Mouse (Mus musculus): ENCODE measurements around the gene D130040H23Rik.
"Not testable (repeated sequence)": the region's sequence is repeated elsewhere in the genome, so short reads cannot be mapped to it uniquely, and the experiment has no call there.

D130040H23Rik gene

DNA sequence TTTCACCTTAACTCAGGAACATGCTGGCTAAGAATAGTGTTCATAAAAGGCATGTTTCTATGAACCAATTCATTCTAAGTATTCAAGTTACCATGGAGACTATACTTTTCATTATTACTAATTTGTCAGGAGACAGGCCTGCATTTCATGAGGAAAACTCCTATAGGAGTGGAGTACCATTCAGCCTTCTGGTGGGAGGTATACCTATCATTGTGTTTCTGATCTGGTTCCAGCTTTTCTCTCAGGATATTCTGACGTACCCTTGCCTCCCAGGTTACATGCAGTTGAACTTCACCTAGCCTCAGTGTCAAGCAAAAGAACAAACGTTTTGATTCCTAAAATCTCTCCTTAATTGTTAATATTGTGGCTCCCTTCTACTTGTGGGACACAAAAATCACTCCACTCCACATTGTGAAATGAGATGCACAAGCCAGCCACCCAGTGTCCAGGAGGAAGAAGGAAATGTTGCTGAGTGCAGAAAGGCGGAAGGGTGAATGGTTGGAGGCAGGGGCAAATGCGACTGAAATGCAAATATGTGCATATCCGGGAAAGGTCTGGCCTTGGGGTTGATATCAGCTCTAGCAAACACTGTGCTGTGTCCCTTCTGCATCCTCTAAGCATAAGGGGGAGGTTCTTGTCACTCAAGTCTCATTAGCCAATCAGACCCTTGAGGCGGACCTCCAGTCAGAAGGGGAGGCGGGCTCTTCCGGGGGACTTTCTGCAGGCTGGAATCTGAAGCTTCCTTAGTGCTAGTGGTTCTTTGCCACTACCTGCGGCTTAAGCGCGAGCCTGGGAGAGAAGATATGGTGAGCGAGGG is at the start of gene D130040H23Rik:
Gene D130040H23Rik, plus strand, starts transcription at position 695 of the 817 bp plus-strand sequence.
- peak; percentile 66 to 72 for DNase-seq (ENCODE audit: low spot score in 2 of 2)

GRCm38 (mm10) chr8:69242541-69242940 is 28.3 kb upstream of the D130040H23Rik start:
- DNase-seq (ENCODE audit: low spot score in 2 of 2): no peak

DNA sequence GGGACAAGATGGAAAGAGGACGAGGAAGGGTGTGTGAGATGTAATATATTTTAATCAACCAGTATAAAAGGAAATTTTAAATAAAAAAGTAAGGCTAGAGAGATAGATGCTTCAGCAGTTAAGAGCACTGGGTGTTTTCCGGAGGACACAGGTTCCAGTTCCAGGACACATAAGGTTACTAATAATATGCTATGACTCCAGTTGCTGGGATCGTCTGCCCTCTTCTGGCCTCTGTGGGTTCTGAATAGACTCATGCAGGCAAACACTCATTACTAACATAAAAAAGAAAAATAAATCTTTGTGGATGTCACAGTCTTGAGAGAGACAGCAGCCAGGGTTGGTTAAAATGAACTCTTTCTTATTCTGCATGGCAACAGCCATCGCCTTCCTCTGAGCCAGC is 2.4 kb upstream of the D130040H23Rik start:
- no peak for DNase-seq (ENCODE audit: low spot score in 2 of 2)

DNA sequence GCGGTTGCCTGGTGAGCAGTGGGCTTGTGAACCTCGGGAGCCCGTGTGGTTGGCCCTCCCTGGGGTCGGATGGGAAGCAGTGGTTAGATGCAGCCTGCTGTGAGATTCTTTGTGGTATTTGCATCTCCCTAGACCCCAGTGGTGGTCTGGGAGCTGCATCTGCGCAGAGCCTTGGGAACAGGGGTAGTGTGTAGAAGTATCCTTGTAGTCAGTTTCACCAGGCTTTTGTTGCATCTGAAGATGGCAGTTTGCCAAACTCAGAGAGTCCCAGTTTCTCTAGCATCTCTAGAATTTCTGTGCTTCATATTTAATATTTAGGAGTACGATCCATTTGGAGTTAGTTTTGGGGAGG is 299 bp downstream of the D130040H23Rik start:
- no peak for DNase-seq (ENCODE audit: low spot score in 2 of 2)

- DNase-seq (ENCODE audit: low spot score in 2 of 2): no peak
Measured at GRCm38 (mm10) chr8:69272435-69272834, 1.6 kb downstream of the D130040H23Rik start.

- DNase-seq (ENCODE audit: low spot score in 2 of 2): no peak
Measured at GRCm38 (mm10) chr8:69324771-69325170, 53.9 kb downstream of the D130040H23Rik start.

DNA sequence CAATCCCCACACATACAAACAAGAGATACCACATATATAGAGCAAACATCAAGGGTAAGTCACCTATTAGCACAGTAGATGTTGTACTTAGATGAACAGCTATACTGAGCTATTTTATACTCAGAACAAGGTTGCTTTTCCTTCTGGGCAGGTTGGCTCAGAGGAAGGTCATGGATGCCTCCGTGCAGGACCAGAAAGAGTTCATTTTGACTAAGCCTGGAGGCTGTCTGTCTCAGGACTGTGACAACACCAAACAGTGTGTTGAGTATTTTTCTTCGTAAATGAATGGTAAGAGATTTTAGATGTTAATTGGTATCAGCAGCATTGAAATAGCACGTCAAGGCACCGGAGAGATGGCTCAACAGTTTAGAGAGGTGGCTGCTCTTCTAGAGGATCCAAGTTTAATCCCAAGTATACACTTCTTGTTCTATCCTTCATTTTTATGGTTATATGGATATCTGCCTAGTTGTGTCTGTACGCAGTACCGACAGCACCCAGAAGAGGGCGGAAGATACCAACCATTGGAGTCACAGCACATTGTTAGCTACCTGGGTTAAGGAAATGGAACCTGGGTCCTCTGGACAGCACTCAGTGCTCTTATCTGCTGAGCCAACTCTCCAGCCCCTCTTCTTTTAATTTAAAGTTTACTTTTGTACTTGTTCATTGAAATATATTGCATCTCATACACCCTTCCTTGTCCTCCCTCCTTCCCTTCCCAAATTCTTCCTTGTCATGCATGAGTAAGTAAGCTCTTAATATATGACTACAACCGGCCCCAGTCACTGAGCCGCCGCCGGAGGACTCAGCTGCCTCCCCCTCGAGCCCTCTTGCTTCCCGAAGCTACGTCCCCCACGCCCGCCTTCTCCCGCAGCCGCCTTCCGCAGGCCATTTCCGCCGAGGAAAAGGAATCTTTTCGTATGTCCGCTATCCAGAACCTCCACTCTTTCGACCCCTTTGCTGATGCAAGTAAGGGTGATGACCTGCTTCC is 57.7 kb downstream of the D130040H23Rik start:
- peak; percentile 72 to 93 for DNase-seq (ENCODE audit: low spot score in 2 of 2)

DNA sequence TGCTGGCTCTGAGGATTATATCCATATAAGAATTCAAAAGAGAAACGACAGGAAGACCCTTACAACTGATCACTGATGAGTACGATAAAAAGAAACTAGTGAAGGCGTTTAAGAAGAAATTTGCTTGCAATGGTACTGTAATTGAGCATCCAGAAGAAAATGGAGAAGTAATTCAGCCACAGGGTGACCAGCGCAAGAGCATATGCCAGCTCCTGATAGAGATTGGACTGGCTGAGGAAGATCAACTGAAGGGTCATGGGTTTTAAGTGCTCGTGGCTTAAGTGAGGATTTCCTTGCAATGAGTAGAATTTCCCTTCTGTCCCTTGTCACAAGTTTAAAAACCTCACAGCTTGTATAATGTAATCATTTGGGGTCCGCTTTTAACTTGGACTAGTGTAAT is 58.4 kb downstream of the D130040H23Rik start:
- DNase-seq (ENCODE audit: low spot score in 2 of 2): not testable (repeated sequence)
